8 mouse cellular contexts compared by ENCODE assay signal in the genomic region with DNA sequence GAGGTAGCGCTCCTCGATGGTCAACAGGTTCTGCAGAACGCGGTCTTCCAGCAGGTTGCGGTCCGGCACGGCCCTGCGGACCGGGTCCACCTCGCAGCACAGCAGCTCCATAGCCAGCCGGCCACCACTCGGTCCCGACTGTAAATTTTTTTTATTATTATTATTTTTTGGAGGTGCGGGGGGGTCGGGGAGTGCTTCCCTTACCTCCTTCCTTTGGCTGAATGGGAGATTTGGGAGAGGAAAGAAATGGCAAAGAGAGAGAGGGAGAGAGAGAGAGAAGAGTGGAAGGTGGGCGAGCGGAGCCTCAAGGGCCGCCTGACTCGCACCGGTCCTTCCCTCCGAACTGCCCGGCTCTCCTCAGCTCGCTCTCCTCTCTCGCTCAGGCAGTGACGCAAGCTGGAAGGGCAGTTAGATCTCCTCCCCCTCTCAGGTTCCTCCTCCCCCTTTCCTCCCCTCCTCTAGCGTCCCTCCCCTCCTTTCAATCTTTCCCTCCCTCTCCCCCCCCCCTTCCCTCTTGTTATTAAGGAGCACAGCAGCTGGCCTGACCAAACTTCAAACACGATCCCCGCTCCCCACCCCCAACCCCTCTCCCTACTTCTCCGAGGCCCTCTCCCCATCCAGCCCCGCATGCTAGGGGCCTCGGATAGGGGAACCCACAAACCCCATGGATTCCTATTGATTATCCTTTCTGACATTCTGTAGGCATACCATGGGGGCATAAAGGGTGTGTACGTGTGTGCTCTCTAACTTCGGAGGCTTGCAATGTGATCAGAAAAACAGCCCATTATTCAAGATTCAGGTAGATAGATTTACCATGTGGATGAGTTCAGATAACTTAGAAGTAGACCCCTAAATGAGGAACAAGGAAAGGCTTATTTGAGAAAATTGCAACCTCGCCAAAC. TPM values are rescaled to one million over a fixed set of nuclear protein-coding genes. Genes with fewer than 3 reads are reported as not detected.
DNase-seq lines count a peak whose midpoint lies in the region; ATAC-seq and TF ChIP-seq lines count a peak whose summit lies in the region.

No protein-coding gene starts in this region.

- POLR2A ChIA-PET in Patski (lab: Charles Lee) = no interaction called here

- under 1% methylated on average over 29 of the region's 34 CpGs for WGBS in embryonic facial prominence, embryonic 12.5 days
- under 1% methylated on average over 33 of the region's 34 CpGs for WGBS in heart, embryonic 13.5 days
- WGBS in kidney, embryonic 15.5 days = under 1% methylated on average over 33 of the region's 34 CpGs
- WGBS in lung, embryonic 14.5 days = 1% methylated on average over 34 of the region's 34 CpGs
- WGBS in neural tube, embryonic 14.5 days = under 1% methylated on average over 32 of the region's 34 CpGs

- no peak for TF ChIP-seq CTCF in Patski (IDR thresholded peaks at IDR 0.05)
- no peak for TF ChIP-seq CTCF in lung, embryonic 14.5 days (IDR thresholded peaks at IDR 0.05; ENCODE audit: low read depth)

- H3K9ac ChIP-seq in embryonic facial prominence, embryonic 12.5 days = peak overlapping the region; percentile 93
- peak overlapping the region; percentile 98 for H3K9ac ChIP-seq in heart, embryonic 13.5 days
- H3K9ac ChIP-seq in kidney, embryonic 15.5 days = peak overlapping the region; percentile 76
- H3K9ac ChIP-seq in lung, embryonic 14.5 days = peak overlapping the region; percentile 97
- peak overlapping the region; percentile 59 for H3K9ac ChIP-seq in neural tube, embryonic 14.5 days (replicated peaks; ENCODE audit: low read depth, low read length)

- H3K27me3 ChIP-seq in Patski = peaks cover 1% of the 10 kb centered on the region
- H3K27me3 ChIP-seq in embryonic facial prominence, embryonic 12.5 days = no peaks in the 10 kb centered on the region
- H3K27me3 ChIP-seq in heart, embryonic 13.5 days (replicated peaks) = no peaks in the 10 kb centered on the region; the same call in 1 of the 2 replicates
- peaks cover 4% of the 10 kb centered on the region; the same call in 1 of the 2 replicates for H3K27me3 ChIP-seq in kidney, embryonic 15.5 days
- H3K27me3 ChIP-seq in lung, embryonic 14.5 days (ENCODE audit: insufficient read depth, low read length) = no peaks in the 10 kb centered on the region
- H3K27me3 ChIP-seq in neural tube, embryonic 14.5 days (ENCODE audit: control insufficient read depth, insufficient read depth, low read length) = peaks cover 26% of the 10 kb centered on the region

- H3K9me3 ChIP-seq in embryonic facial prominence, embryonic 12.5 days = no peaks in the 10 kb centered on the region
- no peaks in the 10 kb centered on the region for H3K9me3 ChIP-seq in heart, embryonic 13.5 days
- H3K9me3 ChIP-seq in kidney, embryonic 15.5 days (replicated peaks) = no peaks in the 10 kb centered on the region
- no peaks in the 10 kb centered on the region for H3K9me3 ChIP-seq in lung, embryonic 14.5 days (ENCODE audit: low read depth, low read length)
- no peaks in the 10 kb centered on the region for H3K9me3 ChIP-seq in neural tube, embryonic 14.5 days (ENCODE audit: control insufficient read depth, low read length)

- peaks cover 48% of the 10 kb centered on the region for H3K4me1 ChIP-seq in embryonic facial prominence, embryonic 12.5 days
- peaks cover 60% of the 10 kb centered on the region for H3K4me1 ChIP-seq in heart, embryonic 13.5 days
- H3K4me1 ChIP-seq in kidney, embryonic 15.5 days = peaks cover 81% of the 10 kb centered on the region
- H3K4me1 ChIP-seq in lung, embryonic 14.5 days (ENCODE audit: insufficient read depth) = peaks cover 10% of the 10 kb centered on the region
- peaks cover 39% of the 10 kb centered on the region for H3K4me1 ChIP-seq in neural tube, embryonic 14.5 days (ENCODE audit: control insufficient read depth, insufficient read depth, low read length)

- peak; percentile 98 for DNase-seq in 416B (ENCODE audit: low read depth)
- DNase-seq in Patski (ENCODE audit: low read depth, low spot score) = no peak
- DNase-seq in lung, embryonic 14.5 days = peak; percentile 92
- DNase-seq in thymus, postnatal 0 days (ENCODE audit: low spot score) = peak; percentile 45

- H3K36me3 ChIP-seq in embryonic facial prominence, embryonic 12.5 days = peaks cover 13% of the 10 kb centered on the region
- peaks cover 22% of the 10 kb centered on the region for H3K36me3 ChIP-seq in heart, embryonic 13.5 days
- peaks cover 14% of the 10 kb centered on the region for H3K36me3 ChIP-seq in kidney, embryonic 15.5 days
- peaks cover 21% of the 10 kb centered on the region for H3K36me3 ChIP-seq in lung, embryonic 14.5 days (ENCODE audit: insufficient read depth)
- no peaks in the 10 kb centered on the region for H3K36me3 ChIP-seq in neural tube, embryonic 14.5 days (ENCODE audit: control insufficient read depth, insufficient read depth, low read length)

- CTCF ChIA-PET in Patski (lab: Charles Lee) = interaction anchor here (1.4 kb wide), 1 partner anchor 304 kb away, joined by 3 read pairs; no protein-coding TSS in a partner anchor

- peak overlapping the region; percentile 78 for H3K4me2 ChIP-seq in embryonic facial prominence, embryonic 12.5 days (replicated peaks)
- peak overlapping the region; percentile 87 for H3K4me2 ChIP-seq in heart, embryonic 13.5 days
- peak overlapping the region; percentile 91 for H3K4me2 ChIP-seq in kidney, embryonic 15.5 days
- peak overlapping the region; percentile 79 for H3K4me2 ChIP-seq in lung, embryonic 14.5 days
- H3K4me2 ChIP-seq in neural tube, embryonic 14.5 days (ENCODE audit: low read depth, low read length) = peak overlapping the region; percentile 70

- peak overlapping the region; percentile 95 for H3K27ac ChIP-seq in embryonic facial prominence, embryonic 12.5 days
- peak overlapping the region; percentile 88 for H3K27ac ChIP-seq in heart, embryonic 13.5 days (replicated peaks)
- peak overlapping the region; percentile 95 for H3K27ac ChIP-seq in kidney, embryonic 15.5 days
- H3K27ac ChIP-seq in lung, embryonic 14.5 days (ENCODE audit: low read depth) = peak overlapping the region; percentile 94
- no peak overlapping the region for H3K27ac ChIP-seq in neural tube, embryonic 14.5 days (ENCODE audit: low read depth, low read length)

- peak overlapping the region; percentile 85 for H3K4me3 ChIP-seq in embryonic facial prominence, embryonic 12.5 days
- peak overlapping the region; percentile 92 for H3K4me3 ChIP-seq in heart, embryonic 13.5 days
- peak overlapping the region; percentile 71 for H3K4me3 ChIP-seq in kidney, embryonic 15.5 days (replicated peaks)
- peak overlapping the region; percentile 73 for H3K4me3 ChIP-seq in lung, embryonic 14.5 days (ENCODE audit: low read depth, low read length)
- H3K4me3 ChIP-seq in neural tube, embryonic 14.5 days (ENCODE audit: low read depth, low read length) = peak overlapping the region; percentile 38

- peak; percentile 65 for ATAC-seq in Patski
- ATAC-seq in embryonic facial prominence, embryonic 12.5 days (ENCODE audit: insufficient number of reproducible peaks, insufficient read depth, low FRiP score, low TSS enrichment) = peak; percentile 36; the same call in 1 of the 2 replicates
- ATAC-seq in heart, embryonic 13.5 days (ENCODE audit: extremely low read depth, insufficient number of reproducible peaks, low FRiP score, low TSS enrichment) = 0 out of 2 replicates have a peak, but pooled peaks have one; percentile 24
- ATAC-seq in kidney, embryonic 15.5 days (replicated peaks; ENCODE audit: low FRiP score) = peak; percentile 59
- peak; percentile 52 for ATAC-seq in lung, embryonic 14.5 days (ENCODE audit: insufficient read depth)
- ATAC-seq in neural tube, embryonic 14.5 days (ENCODE audit: low read depth) = no peak

- in situ Hi-C loops in Patski (cut with MboI; ENCODE audit: low pct_unique_long_range_greater_than_20kb) = no loop called here

RNA-seq across cellular contexts. Expression of gene Ccnd2, which starts 1.1 kb away (rescaled TPM):
- 89.6 TPM for polyA plus RNA-seq in Patski (2021)
- 846 and 908 TPM in 2 replicates for polyA plus RNA-seq in embryonic facial prominence, embryonic 12.5 days (2016; fragmentation: Nextera tagmentation; extraction: Ambion mirVana)
- polyA plus RNA-seq in heart, embryonic 13.5 days (2015; fragmentation: Nextera tagmentation; extraction: Ambion mirVana) = 583 and 638 TPM in 2 replicates
- polyA plus RNA-seq in kidney, embryonic 15.5 days (2015; fragmentation: Nextera tagmentation; extraction: Ambion mirVana) = 666 and 667 TPM in 2 replicates
- 660 and 684 TPM in 2 replicates for polyA plus RNA-seq in lung, embryonic 14.5 days (2014; fragmentation: Nextera tagmentation; extraction: Ambion mirVana)
- 78.2 and 110 TPM in 2 replicates for polyA plus RNA-seq in neural tube, embryonic 14.5 days (2014; fragmentation: Nextera tagmentation; extraction: Ambion mirVana)
- polyA plus RNA-seq in thymus, postnatal 0 days (2015; fragmentation: Nextera tagmentation; extraction: Ambion mirVana) = 279 and 280 TPM in 2 replicates

RNA-seq across cellular contexts. Expression of gene Tigar, which starts 41.6 kb away (rescaled TPM):
- polyA plus RNA-seq in Patski (2021) = 14.4 TPM
- 4.2 and 4.3 TPM in 2 replicates for polyA plus RNA-seq in embryonic facial prominence, embryonic 12.5 days (2016; fragmentation: Nextera tagmentation; extraction: Ambion mirVana)
- 7.6 and 8.1 TPM in 2 replicates for polyA plus RNA-seq in heart, embryonic 13.5 days (2015; fragmentation: Nextera tagmentation; extraction: Ambion mirVana)
- 3.2 and 3.4 TPM in 2 replicates for polyA plus RNA-seq in kidney, embryonic 15.5 days (2015; fragmentation: Nextera tagmentation; extraction: Ambion mirVana)
- 3.0 and 3.5 TPM in 2 replicates for polyA plus RNA-seq in lung, embryonic 14.5 days (2014; fragmentation: Nextera tagmentation; extraction: Ambion mirVana)
- polyA plus RNA-seq in neural tube, embryonic 14.5 days (2014; fragmentation: Nextera tagmentation; extraction: Ambion mirVana) = 4.2 and 6.7 TPM in 2 replicates
- polyA plus RNA-seq in thymus, postnatal 0 days (2015; fragmentation: Nextera tagmentation; extraction: Ambion mirVana) = 3.0 and 3.2 TPM in 2 replicates

Comparison
In these comparisons a context has a peak if more than half of its experiments do, and no peak if none do; other contexts are left out.
1. H3K4me3 ChIP-seq: peak in every context shown above with its lines; median percentile 92 in heart, embryonic 13.5 days; 85 in embryonic facial prominence, embryonic 12.5 days; 73 in lung, embryonic 14.5 days; 71 in kidney, embryonic 15.5 days; 38 in neural tube, embryonic 14.5 days.